Mouse (Mus musculus) CH12.LX (cell line): ENCODE measurements around the gene Ncl. TPM values are rescaled to one million over a fixed set of nuclear protein-coding genes. Genes with fewer than 3 reads are reported as not detected.

Experiments used
- DNase-seq: peaks from one replicate; pipeline ENCODE4 v3.0.0-alpha.2; 2013; ENCODE audit errors: extremely low read depth
- H3K27ac ChIP-seq: 2 replicates; pipeline ENCODE4 v1.5.1; 2012; ENCODE audit warnings: low read depth, mild to moderate bottlenecking, control low read depth, moderate library complexity; ENCODE audit not compliant: insufficient read depth
- H3K27me3 ChIP-seq: replicated peaks from 2 replicates; pipeline ENCODE3; 2012; ENCODE audit warnings: inconsistent platforms
- H3K36me3 ChIP-seq, 2 experiments: replicated peaks in 1 of 2; 2 replicates each; pipeline versions ENCODE3 to v1.6.1; 2012; ENCODE audit warnings: inconsistent platforms in 1 of 2, low read length in 1 of 2, mild to moderate bottlenecking in 1 of 2, mixed read lengths in 1 of 2, moderate library complexity in 1 of 2; ENCODE audit not compliant: control insufficient read depth in 1 of 2, insufficient read depth in 1 of 2
- H3K4me1 ChIP-seq, 2 experiments: 2 replicates each; pipeline ENCODE4 v1.6.1; 2012; ENCODE audit warnings: inconsistent platforms in 1 of 2, moderate library complexity in 1 of 2; ENCODE audit not compliant: insufficient read depth in 2 of 2, control insufficient read depth in 1 of 2
- H3K4me2 ChIP-seq: 2 replicates; pipeline ENCODE4 v1.6.1; 2012; ENCODE audit warnings: low read depth, mild to moderate bottlenecking, control low read depth; ENCODE audit not compliant: poor library complexity, insufficient read depth, severe bottlenecking
- H3K4me3 ChIP-seq, 3 experiments: fragments of 150-350 bp in 1 of 3; sonication (generic) in 1 of 3; replicated peaks in 1 of 3; 2 replicates each; pipeline versions ENCODE3 to v1.5.1; 2011 to 2012; ENCODE audit warnings: low read depth in 2 of 3, low read length in 2 of 3, mild to moderate bottlenecking in 2 of 3, moderate library complexity in 2 of 3, control low read depth in 1 of 3, improper control_type of control experiment in 1 of 3, inconsistent platforms in 1 of 3, mixed read lengths in 1 of 3; ENCODE audit not compliant: poor library complexity in 1 of 3
- H3K79me2 ChIP-seq: replicated peaks from 2 replicates; pipeline ENCODE4 v1.6.1; 2012; ENCODE audit warnings: mild to moderate bottlenecking, moderate library complexity; ENCODE audit not compliant: control insufficient read depth, poor library complexity, insufficient read depth, severe bottlenecking; ENCODE audit errors: extremely low read depth
- H3K9ac ChIP-seq: 2 replicates; pipeline ENCODE4 v1.6.1; 2012; ENCODE audit warnings: low read depth, mild to moderate bottlenecking, control low read depth, moderate library complexity; ENCODE audit not compliant: insufficient read depth
- H3K9me3 ChIP-seq: replicated peaks from 2 replicates; pipeline ENCODE3; 2012; ENCODE audit warnings: low read length, inconsistent platforms, mixed read lengths
- CHD1 ChIP-seq: IDR thresholded peaks from 2 replicates; pipeline ENCODE4 v1.6.1; 2012; ENCODE audit warnings: low read depth, low read length, improper control_type of control experiment, inconsistent platforms
- CHD2 ChIP-seq: IDR thresholded peaks from 2 replicates; pipeline ENCODE4 v1.6.1; 2011; ENCODE audit warnings: low read length, improper control_type of control experiment
- E2F4 ChIP-seq: IDR thresholded peaks from 2 replicates; pipeline ENCODE4 v1.6.1; 2011; ENCODE audit warnings: low read depth, low read length, improper control_type of control experiment; ENCODE audit not compliant: insufficient replicate concordance
- EP300 ChIP-seq: IDR thresholded peaks from 2 replicates; pipeline ENCODE4 v1.6.1; 2011; ENCODE audit warnings: low read length, improper control_type of control experiment
- IRF4 ChIP-seq: IDR thresholded peaks from 2 replicates; pipeline ENCODE4 v1.6.1; 2014; ENCODE audit warnings: low read depth, mild to moderate bottlenecking, inconsistent platforms, low read length, improper control_type of control experiment
- JUN ChIP-seq: IDR thresholded peaks from 2 replicates; pipeline ENCODE4 v1.6.1; 2011; ENCODE audit warnings: low read depth, mild to moderate bottlenecking, low read length, improper control_type of control experiment, moderate library complexity; ENCODE audit not compliant: insufficient read depth
- KAT2A ChIP-seq: IDR thresholded peaks from 2 replicates; pipeline ENCODE4 v1.6.1; 2012; ENCODE audit warnings: low read length, improper control_type of control experiment, inconsistent platforms; ENCODE audit not compliant: insufficient replicate concordance
- MAFK ChIP-seq: IDR thresholded peaks from 2 replicates; pipeline ENCODE4 v1.6.1; 2011; ENCODE audit warnings: low read length, improper control_type of control experiment; ENCODE audit not compliant: insufficient replicate concordance
- MAX ChIP-seq: IDR thresholded peaks from 2 replicates; pipeline ENCODE4 v1.6.1; 2011; ENCODE audit warnings: low read length, improper control_type of control experiment
- MAZ ChIP-seq: IDR thresholded peaks from 2 replicates; pipeline ENCODE4 v1.6.1; 2012; ENCODE audit warnings: low read depth, mild to moderate bottlenecking, inconsistent platforms, low read length, improper control_type of control experiment, moderate library complexity
- MEF2A ChIP-seq: IDR thresholded peaks from 2 replicates; pipeline ENCODE4 v1.6.1; 2014; ENCODE audit warnings: low read depth, mild to moderate bottlenecking, inconsistent platforms, low read length, improper control_type of control experiment, borderline replicate concordance
- MYC ChIP-seq: IDR thresholded peaks from 2 replicates; pipeline ENCODE4 v1.6.1; 2011; ENCODE audit warnings: low read depth, mild to moderate bottlenecking, improper control_type of control experiment, low read length
- NELFE ChIP-seq: IDR thresholded peaks from 2 replicates; pipeline ENCODE4 v1.6.1; 2011; ENCODE audit warnings: low read depth, low read length, improper control_type of control experiment
- NRF1 ChIP-seq: IDR thresholded peaks from 2 replicates; pipeline ENCODE4 v1.6.1; 2014; ENCODE audit warnings: low read depth, mild to moderate bottlenecking, inconsistent platforms, low read length, improper control_type of control experiment, moderate library complexity
- POLR2A ChIP-seq: IDR thresholded peaks from 2 replicates; pipeline ENCODE4 v1.6.1; 2011; ENCODE audit warnings: low read depth, mild to moderate bottlenecking, improper control_type of control experiment, low read length
- POLR2AphosphoS2 ChIP-seq: IDR thresholded peaks from 2 replicates; pipeline ENCODE4 v1.6.1; 2011; ENCODE audit warnings: low read depth, low read length, improper control_type of control experiment
- RAD21 ChIP-seq: IDR thresholded peaks from 2 replicates; pipeline ENCODE4 v1.6.1; 2011; ENCODE audit warnings: low read depth, mild to moderate bottlenecking, low read length, improper control_type of control experiment, moderate library complexity
- RCOR1 ChIP-seq: conservative IDR thresholded peaks from 2 replicates; pipeline ENCODE4 v1.6.1; 2012; ENCODE audit warnings: low read depth, mild to moderate bottlenecking, inconsistent platforms, low read length, improper control_type of control experiment
- SIN3A ChIP-seq: IDR thresholded peaks from 2 replicates; pipeline ENCODE4 v1.6.1; 2012; ENCODE audit warnings: low read length, improper control_type of control experiment, inconsistent platforms
- TBP ChIP-seq: conservative IDR thresholded peaks from 2 replicates; pipeline ENCODE4 v1.6.1; 2011; ENCODE audit warnings: low read depth, low read length, improper control_type of control experiment
- TCF12 ChIP-seq: IDR thresholded peaks from 2 replicates; pipeline ENCODE4 v1.6.1; 2014; ENCODE audit warnings: low read depth, mild to moderate bottlenecking, inconsistent platforms, low read length, improper control_type of control experiment
- USF1 ChIP-seq: IDR thresholded peaks from 2 replicates; pipeline ENCODE4 v1.6.1; 2014; ENCODE audit warnings: low read depth, mild to moderate bottlenecking, inconsistent platforms, low read length, improper control_type of control experiment
- USF2 ChIP-seq: conservative IDR thresholded peaks from 2 replicates; pipeline ENCODE4 v1.6.1; 2011; ENCODE audit warnings: low read depth, low read length, improper control_type of control experiment
- ZMIZ1 ChIP-seq: IDR thresholded peaks from 2 replicates; pipeline ENCODE4 v1.6.1; 2012; ENCODE audit warnings: low read depth, mild to moderate bottlenecking, inconsistent platforms, low read length, improper control_type of control experiment
- dilution Hi-C: fragments of 300-500 bp; cut with MboI; formaldehyde crosslinking; loops from 2 replicates; pipeline ENCODE4 v1.14.3; 2020; ENCODE audit warnings: low sequenced_read_pairs; ENCODE audit not compliant: extremely low pct_unique_long_range_greater_than_20kb, extremely low pct_ligation_motif_present
- in situ Hi-C: fragments of 300-500 bp; cut with MboI; formaldehyde crosslinking; loops from 3 replicates; pipeline ENCODE4 v1.14.3; 2019; ENCODE audit warnings: low sequenced_read_pairs, low pct_ligation_motif_present, low pct_unique_long_range_greater_than_20kb, mixed read lengths
- polyA plus RNA-seq: library from polyadenylated mRNA; unstranded; fragments of >175 nt; gene quantifications from 2 replicates; pipeline ENCODE4 v1.2.1, GENCODE M21; 2012; ENCODE audit warnings: low read depth; ENCODE audit not compliant: insufficient read length
- total RNA-seq, 2 experiments: library from RNA; depleted of rRNA; stranded (reverse); fragments of 300-350 nt in 1 of 2; fragments of >200 nt in 1 of 2; gene quantifications; 2 replicates each; pipeline ENCODE4 v1.2.3; 2012 to 2014

The Ncl gene
- total and polyA plus RNA-seq, 3 experiments, result 184 to 2,617 (median 359) TPM

DNA sequence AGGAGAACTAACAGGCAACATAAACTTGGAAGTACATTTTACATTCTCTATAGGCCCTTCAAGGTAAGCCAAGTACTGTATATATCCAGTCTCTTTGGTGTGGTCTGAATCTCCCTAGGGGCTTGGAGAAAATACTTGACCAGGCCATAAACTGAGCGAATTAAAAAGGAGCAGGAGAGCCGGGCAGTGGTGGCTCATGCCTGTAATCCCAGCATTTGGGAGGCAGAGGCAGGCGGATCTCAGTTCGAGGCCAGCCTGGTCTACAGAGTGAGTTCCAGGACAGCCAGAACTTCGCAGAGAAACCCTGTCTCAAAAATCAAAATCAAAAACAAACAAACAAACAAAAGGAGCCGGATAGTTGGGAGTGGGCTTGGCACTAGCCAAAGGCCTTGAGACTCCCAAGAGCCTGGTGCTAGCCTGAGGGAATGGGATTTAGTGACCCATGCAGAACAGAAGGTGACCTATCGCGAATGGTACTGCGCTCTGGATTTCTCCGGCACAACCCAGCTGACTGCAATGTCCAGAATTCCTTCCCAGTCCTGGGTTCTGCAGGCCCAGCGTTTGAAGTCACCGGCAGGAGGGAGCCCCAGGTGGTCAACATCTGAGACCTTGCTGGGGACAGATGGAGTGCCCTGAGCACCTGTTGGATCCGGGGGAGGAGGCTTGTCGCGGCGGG, 46.0 kb downstream of the Ncl start:
- no peaks in the 10 kb centered on the region for H3K9me3 ChIP-seq
- no peak overlapping the region for H3K4me3 ChIP-seq
- no peak overlapping the region for H3K9ac ChIP-seq
- dilution Hi-C loops, result no loop called here
- H3K4me2 ChIP-seq, result no peak overlapping the region
- in situ Hi-C loops, result loop anchor here (5.0 kb wide), 1 partner anchor 136 kb away; no protein-coding TSS in a partner anchor
- TF ChIP-seq USF2 (no peak), CHD1 (no peak), KAT2A (no peak), POLR2A (no peak), RCOR1 (no peak), ZMIZ1 (no peak), TCF12 (no peak), MEF2A (no peak), MAX (no peak)
- no peaks in the 10 kb centered on the region for H3K4me1 ChIP-seq
- H3K79me2 ChIP-seq, result no peaks in the 10 kb centered on the region
- H3K36me3 ChIP-seq, result no peaks in the 10 kb centered on the region
- H3K27ac ChIP-seq, result no peak overlapping the region
- no peaks in the 10 kb centered on the region for H3K27me3 ChIP-seq
- no peak for DNase-seq

DNA sequence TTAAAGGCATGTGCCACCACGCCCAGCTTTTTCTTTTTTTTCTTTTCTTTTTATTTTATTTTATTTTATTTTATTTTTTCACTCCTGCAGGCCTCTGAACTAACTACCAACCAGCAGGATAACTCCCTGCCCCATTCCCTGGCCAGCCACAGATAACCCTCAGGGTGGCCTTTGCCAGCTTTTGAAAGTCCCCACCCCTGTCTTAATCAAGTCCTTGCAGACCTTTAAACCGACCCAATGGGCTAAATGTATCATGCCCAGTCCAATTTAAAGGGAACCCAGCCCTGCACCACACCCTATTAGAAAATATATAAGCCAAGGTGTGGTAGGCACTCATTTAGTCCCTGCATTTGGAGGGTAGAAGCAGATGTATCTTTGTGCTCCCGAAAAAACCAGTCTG, 46.9 kb downstream of the Ncl start:
- Histone ChIP-seq H3K9me3 (no peaks in the 10 kb centered on the region), H3K4me3 (no peak overlapping the region), H3K79me2 (no peaks in the 10 kb centered on the region), H3K4me2 (no peak overlapping the region), H3K27ac (no peak overlapping the region), H3K9ac (no peak overlapping the region), H3K4me1 (no peaks in the 10 kb centered on the region), H3K36me3 (no peaks in the 10 kb centered on the region), H3K27me3 (no peaks in the 10 kb centered on the region)
- dilution Hi-C loops (no loop called here), in situ Hi-C loops (loop anchor here (5.0 kb wide), 1 partner anchor 135 kb away; no protein-coding TSS in a partner anchor)
- TF ChIP-seq MAX, result no peak
- no peak for TF ChIP-seq MYC
- TF ChIP-seq JUN, result no peak
- TF ChIP-seq TCF12, result no peak
- no peak for TF ChIP-seq SIN3A
- no peak for TF ChIP-seq MAZ
- no peak for TF ChIP-seq EP300
- no peak for TF ChIP-seq RAD21
- no peak for TF ChIP-seq MEF2A
- TF ChIP-seq TBP, result no peak
- no peak for TF ChIP-seq IRF4
- TF ChIP-seq POLR2A, result no peak
- no peak for TF ChIP-seq NELFE
- TF ChIP-seq NRF1, result no peak
- no peak for TF ChIP-seq CHD2
- TF ChIP-seq MAFK, result no peak
- no peak for TF ChIP-seq USF1
- TF ChIP-seq E2F4, result no peak
- no peak for TF ChIP-seq POLR2AphosphoS2
- no peak for DNase-seq
